Mouse (Mus musculus) heart, postnatal 10 days (tissue): ENCODE data around the gene Casc3. TPM values are rescaled to one million over a fixed set of nuclear protein-coding genes. Genes with fewer than 3 reads are reported as not detected.

ENCODE experiments used
- DNase-seq, 2 experiments: peaks; one replicate each; pipeline ENCODE4 v3.0.0; 2021
- intact Hi-C: fragments of 180-260 bp; cut with DNase I; formaldehyde crosslinking; loops from one replicate; pipeline ENCODE4 v1.15.1; 2025
- total RNA-seq, 2 experiments: library from RNA; stranded (reverse); gene quantifications; 2 replicates each; pipeline ENCODE4 v1.2.3; 2021

The Casc3 gene
- 10 to 100 TPM; 29.0 to 29.7 TPM for total RNA-seq

- no peak for DNase-seq
- intact Hi-C loops, result no loop called here
Measured at GRCm38 (mm10) chr11:98804605-98805004, at the start of gene Casc3. TSS of gene Casc3 (plus strand) at chr11:98804905.

DNA sequence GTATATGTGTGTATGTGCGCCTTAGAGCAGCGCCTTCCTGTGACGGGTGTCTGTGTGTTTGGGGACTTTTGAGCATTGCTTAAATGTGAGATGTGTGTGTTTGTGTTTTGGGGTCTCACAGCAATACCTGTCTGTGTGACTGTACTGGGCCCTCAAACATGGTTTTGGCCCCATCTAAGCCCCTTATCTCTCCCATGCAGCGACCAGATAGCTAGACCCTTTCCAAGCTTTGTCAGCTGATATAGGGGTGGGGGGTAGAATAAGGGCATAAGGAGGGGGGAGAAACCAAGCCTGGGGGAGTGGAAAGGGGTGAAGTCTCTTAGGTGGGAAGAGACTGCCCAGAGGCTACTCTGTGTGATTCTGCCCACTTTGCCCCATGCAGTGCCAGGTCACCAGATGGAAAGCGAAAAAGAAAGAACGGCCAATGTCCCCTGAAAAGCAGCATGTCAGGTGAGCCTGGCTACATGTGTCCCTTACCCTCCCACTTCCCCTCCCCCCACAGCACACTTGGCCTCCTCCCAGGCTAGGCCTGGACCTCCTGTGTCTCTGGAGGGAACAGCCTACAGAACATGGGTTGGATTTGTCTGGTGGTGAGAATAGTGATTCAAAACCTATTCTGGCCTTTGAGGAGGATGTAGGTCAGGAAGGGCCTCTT, 48.9 kb upstream of the Casc3 start:
- intact Hi-C loops, result loop anchor here (2.0 kb wide), 1 partner anchor 13 kb away; no protein-coding TSS in a partner anchor

GRCm38 (mm10) chr11:98756711-98757110, 48.0 kb upstream of the Casc3 start:
- intact Hi-C loops, result no loop called here

More for the DNA sequence above, 48.9 kb upstream of the Casc3 start:
- DNase-seq, result peak in 1 of 2 experiments; percentile 46

GRCm38 (mm10) chr11:98761939-98762338, 42.8 kb upstream of the Casc3 start:
- intact Hi-C loops, result no loop called here

More at GRCm38 (mm10) chr11:98756711-98757110, 48.0 kb upstream of the Casc3 start:
- no peak for DNase-seq

DNA sequence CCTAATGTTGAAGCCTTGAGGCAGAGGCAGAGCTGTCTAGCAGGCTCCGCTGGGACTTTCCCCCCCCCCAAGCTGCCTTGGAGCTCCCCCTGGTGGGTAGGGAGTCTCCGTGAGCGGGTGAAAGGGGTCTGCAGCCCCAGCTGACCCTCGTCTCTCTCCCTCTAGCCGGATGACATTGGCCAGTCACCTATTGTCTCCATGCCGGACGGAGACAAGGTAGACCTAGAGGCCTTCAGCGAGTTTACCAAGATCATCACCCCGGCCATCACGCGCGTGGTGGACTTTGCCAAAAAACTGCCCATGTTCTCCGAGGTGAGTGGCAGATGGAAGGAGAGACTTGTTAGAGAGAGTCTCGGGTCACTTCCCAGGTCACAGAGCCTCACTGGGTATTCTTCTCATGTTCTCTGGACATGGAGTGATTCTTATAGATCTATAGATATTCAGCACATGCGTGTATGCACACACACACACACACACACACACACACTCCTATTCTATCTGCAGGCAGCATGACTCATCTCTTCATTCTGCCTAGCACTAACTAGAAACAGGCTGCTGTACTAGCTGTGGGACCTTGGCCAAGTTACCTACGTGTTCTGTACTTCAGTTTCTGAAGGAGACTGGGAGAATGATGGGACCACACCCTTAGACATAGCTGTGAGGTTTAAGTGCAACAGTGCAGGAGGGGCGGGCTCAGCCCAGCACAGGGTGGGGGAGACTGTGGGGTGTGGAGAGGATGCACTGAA, 41.8 kb upstream of the Casc3 start:
- DNase-seq, result peak in 1 of 2 experiments; percentile 52
- intact Hi-C loops, result no loop called here

More at GRCm38 (mm10) chr11:98761939-98762338, 42.8 kb upstream of the Casc3 start:
- DNase-seq, result no peak

GRCm38 (mm10) chr11:98763502-98763861, 41.2 kb upstream of the Casc3 start:
- intact Hi-C loops, result no loop called here

DNA sequence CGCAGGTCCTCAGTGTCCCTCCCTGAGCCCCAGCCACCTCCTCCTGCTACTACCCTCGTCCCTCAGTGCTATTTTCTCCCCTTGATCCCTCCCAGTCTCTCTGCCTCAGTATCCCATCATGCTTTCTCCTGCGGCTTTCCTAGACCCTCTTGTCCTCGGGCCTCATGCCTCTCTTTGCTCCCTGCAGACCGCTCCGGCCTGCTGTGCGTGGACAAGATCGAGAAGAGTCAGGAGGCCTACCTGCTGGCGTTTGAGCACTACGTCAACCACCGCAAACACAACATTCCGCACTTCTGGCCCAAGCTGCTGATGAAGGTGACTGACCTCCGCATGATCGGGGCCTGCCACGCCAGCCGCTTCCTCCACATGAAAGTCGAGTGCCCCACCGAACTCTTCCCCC, 40.6 kb upstream of the Casc3 start:
- no peak for DNase-seq
- intact Hi-C loops, result no loop called here

More at GRCm38 (mm10) chr11:98763502-98763861, 41.2 kb upstream of the Casc3 start:
- no peak for DNase-seq

GRCm38 (mm10) chr11:98764746-98765145, 40.0 kb upstream of the Casc3 start:
- DNase-seq, result no peak
- intact Hi-C loops, result no loop called here

DNA sequence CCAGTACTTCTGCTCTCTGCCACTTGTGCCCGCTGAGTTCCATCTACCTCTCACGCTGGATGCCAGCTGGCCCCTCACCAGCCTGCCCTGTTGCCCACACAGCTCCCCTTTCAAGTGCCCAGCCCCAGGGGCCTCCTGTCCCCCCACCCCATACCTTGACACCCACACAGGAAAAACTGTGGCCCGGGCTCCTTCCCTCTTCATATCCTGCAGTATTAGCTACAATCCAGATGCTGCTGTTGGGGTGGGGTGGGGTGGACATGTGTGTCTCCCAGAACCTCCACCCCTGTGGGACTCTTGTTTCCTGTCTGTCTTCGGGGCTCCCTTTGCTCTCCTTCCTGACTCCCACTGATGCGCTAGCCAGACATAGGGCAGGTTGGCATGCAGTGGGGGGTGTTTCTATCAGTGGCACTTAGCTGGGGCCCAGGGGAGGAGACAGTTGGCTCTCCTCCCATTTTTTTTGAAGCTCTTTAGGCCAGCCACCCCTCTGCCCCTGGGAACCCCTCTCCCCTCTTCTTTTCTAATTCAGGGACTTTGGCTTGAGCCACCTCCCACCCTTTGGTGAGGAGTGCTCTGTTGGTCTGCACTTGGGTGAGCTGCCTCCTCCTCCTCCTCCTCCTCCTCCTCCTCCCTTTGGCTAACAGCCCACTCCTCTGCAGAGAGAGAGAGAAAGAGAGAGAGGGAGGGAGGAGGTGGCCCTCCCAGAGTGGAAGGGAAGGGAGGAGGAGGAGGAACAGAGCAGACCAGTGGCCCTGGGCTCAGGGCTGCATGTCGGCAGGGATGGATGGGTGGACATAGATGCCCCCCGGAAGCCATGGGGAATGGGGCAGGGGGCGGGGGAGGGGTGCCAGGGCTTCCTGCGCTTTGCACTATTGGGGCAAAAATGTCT, 39.0 kb upstream of the Casc3 start:
- intact Hi-C loops, result no loop called here

GRCm38 (mm10) chr11:98766346-98766745, 38.4 kb upstream of the Casc3 start:
- intact Hi-C loops, result no loop called here

More for the DNA sequence above, 39.0 kb upstream of the Casc3 start:
- DNase-seq, result peak; percentile 69 to 77

DNA sequence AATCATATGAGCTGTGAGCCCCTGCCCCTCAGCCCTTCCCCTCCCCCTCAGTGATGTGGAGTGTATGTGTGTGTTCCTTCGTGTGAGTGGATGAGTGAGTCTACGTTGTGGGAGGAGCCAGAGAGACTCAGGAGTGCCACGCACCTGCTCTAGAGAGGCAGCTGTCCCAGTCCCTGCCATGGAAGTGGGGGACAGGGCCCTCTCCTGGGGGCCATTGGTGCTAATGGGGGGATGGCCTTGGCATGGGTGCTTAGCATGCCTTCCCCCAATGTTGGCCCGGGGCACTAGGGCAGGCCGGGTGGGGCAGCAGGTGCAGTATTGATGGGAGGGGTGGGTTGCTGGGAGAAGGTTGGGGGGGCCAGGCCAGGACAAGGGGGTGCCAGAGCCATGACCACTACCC, 37.9 kb upstream of the Casc3 start:
- intact Hi-C loops, result no loop called here
- DNase-seq, result peak in 1 of 2 experiments; percentile 38

More at GRCm38 (mm10) chr11:98766346-98766745, 38.4 kb upstream of the Casc3 start:
- DNase-seq, result peak in 1 of 2 experiments; percentile 27

DNA sequence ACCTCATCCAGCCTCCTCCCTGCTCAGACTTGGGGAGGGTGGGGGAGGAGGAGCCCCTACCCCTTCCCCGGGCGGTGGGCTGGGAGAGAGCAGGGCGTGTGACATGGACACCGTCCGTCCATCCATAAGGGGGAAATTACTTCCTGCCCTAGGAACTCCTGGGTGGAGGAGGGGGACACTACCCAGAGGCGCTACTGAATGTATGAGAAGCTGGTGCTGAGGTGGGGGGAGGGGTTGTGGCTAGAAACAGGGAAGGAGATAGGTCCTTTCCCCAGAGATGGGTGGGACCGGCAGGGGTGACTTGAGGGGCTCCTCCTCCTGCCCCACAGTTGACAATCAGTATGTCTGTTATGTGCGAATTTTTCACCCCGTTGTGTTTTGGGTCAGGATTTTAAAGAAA, 37.4 kb upstream of the Casc3 start:
- intact Hi-C loops, result no loop called here
- peak; percentile 54 to 68 for DNase-seq

GRCm38 (mm10) chr11:98767713-98768112, 37.0 kb upstream of the Casc3 start:
- peak in 1 of 2 experiments; percentile 36 for DNase-seq
- intact Hi-C loops, result loop anchor here (2.0 kb wide), 1 partner anchor 13 kb away; no protein-coding TSS in a partner anchor

- intact Hi-C loops, result loop anchor here (2.0 kb wide), 1 partner anchor 14 kb away; no protein-coding TSS in a partner anchor
- peak; percentile 65 to 67 for DNase-seq
Measured at GRCm38 (mm10) chr11:98768127-98769006, 36.3 kb upstream of the Casc3 start.

DNA sequence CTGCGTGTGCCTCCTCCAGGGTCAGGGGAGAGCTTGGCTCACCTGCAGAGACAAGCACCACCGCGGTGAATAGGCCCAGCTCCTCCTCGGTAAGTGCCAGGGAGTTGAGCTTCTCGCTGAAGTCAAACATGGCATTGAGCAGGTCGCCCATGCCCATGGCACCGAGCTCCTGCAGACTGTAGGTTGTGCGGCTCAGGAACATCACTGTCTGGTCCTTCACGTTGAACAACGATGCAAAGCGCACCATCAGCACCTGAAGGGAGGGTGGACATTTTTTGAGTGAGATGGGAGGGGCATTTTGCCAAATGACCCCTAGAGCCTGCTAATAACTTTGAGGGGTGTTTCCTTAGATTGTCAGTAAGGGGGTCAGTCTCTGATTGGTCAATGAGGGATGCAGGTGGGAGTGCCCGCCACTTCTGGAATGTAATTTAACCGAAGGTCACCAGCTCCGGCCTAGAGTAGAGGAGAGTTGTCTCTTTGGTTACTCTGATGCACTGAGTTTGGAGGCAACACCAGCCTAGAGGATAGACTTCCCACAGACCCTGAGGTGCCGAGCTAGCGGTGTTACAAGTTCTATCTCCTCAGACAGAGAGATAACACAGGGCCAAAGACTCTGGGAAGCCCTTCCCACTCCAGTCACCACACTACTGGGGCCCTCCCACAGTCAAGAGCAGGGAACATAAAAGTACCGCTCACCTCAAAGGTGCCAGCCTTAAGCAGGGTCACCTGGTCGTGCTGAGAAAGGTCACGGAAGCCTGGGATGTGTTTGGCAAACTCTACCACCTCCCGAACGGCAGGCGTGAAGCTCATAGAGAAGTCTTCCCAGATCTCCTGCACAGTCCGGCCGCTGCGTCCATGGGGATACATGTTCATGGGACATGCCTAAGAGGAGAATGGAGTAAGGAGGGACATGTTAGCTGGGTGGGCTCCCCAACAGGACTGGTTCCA, 35.4 kb upstream of the Casc3 start:
- intact Hi-C loops, result loop anchor here (2.0 kb wide), 1 partner anchor 14 kb away; no protein-coding TSS in a partner anchor
- peak; percentile 36 to 47 for DNase-seq

DNA sequence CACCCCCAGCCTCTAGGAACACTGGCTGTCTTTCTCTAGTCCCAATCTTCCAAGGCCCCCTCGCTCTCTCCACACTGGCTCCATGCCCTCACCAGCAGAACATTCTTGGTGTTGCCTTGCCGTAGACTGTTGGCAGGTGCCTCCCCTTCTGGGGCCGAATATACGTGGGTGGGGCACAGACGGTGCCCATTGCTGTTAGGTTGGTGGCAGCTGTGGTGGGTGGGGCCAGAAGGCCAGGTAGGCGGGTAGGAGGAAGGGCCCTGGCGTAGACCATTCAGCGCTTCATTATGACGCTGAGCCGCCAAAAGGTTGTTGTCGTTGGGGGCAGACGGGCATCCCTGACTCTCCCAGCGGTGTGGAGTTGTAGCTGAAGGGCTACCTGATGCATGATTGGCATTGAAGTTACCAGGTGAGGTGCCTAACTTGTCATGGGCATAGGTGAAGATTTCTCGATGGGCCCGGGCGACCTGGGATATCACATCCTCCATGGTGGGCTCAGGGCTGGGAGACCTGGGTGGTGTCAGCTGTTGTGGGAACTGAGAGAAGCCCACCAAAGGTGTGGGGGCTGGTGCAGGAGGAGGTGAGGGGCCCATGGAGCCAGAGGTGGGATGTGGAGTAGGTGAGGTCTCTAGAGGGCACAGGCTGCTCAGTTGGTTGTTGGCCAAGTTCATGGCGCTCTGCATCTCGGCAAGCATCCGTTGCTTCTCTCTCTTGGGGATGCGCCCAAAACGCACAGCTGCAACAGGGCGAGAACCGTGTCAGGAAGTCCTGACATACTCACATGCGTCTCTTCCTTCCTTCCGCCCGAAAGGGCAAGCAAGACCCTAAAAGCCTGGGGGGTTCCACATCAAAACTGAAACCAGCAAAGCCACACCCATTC, 34.4 kb upstream of the Casc3 start:
- peak; percentile 32 to 48 for DNase-seq
- intact Hi-C loops, result loop anchor here (2.0 kb wide), 1 partner anchor 26 kb away; no protein-coding TSS in a partner anchor

GRCm38 (mm10) chr11:98771131-98771530, 33.6 kb upstream of the Casc3 start:
- intact Hi-C loops, result loop anchor here (2.0 kb wide), 1 partner anchor 26 kb away; no protein-coding TSS in a partner anchor

More at GRCm38 (mm10) chr11:98771131-98771530, 33.6 kb upstream of the Casc3 start:
- DNase-seq, result no peak
